Mouse (Mus musculus): ENCODE measurements around the gene 3100002H09Rik.

DNA sequence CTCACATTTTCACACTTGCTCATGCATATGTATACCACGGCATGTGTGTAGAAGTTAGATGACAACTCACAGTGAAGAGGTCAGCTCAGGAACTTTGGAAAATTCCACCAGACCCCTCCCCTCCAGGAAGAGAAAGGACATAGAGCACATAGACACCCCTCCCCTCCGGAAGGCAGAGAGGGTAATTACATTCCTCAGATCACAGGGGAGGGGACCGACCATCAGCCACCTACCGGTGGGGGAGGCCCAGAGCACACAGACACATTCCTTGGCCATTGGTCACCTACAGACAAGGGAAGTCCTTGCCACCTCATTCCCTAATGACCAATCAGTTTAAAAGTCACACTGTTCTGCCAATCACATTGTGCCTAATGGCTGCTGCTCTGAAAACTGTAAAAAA lies 20.9 kb upstream of the 3100002H09Rik start:
- TF ChIP-seq POLR2A (IDR thresholded peaks at IDR 0.05; ENCODE audit: borderline replicate concordance, low read depth, low read length) (no peak), CTCF (IDR thresholded peaks at IDR 0.05; ENCODE audit: low read depth, low read length) (no peak)

Measured in bone marrow macrophage, adult 2 months (primary cell).